Mouse (Mus musculus): Measurements from ENCODE around the gene Tmem200a.

DNA sequence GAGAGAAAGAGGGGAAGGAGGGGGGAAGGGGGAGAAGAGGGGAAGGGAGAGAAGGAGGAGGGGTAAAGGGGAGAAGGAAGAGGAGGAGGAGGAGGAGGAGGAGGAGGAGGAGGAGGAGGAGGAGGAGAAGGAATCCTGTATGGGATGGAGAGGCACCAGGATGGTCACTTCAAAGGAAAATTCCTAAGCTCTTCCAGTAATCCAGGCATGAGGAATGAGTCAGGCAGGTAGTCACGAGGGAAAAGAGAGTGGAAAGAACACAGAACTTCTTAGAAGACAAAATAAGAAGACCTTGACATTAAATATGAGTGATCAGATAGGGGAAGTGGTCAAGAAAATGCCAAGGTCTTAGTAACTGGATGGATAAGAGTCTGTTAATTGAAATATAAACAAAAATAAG lies 64.6 kb downstream of the Tmem200a start:
- TF ChIP-seq CTCF (IDR thresholded peaks at IDR 0.05; ENCODE audit: low read depth, low read length) (no peak), TAL1 (conservative IDR thresholded peaks at IDR 0.05; ENCODE audit: low read depth, low read length) (no peak)
